Comparison of ENCODE assay signal across 9 mouse cellular contexts in the genomic region with DNA sequence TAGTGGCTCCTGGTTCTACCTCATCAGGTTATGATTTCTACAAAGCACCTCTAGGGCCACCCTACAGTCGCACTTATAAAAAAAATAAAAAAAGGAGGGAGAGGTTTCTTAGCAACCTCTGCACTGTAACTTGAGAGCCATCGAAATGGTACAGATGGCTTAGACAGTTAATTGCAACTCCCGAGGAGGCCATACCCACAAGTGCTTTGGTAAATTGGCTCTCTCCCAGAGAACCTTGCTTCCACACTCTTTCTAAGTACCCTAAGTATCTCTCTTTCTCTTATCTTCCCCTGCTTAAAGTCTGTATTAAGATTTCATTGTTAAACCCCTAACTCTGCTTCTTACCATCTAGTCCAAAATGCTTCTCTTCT. TPM values are rescaled to one million over a fixed set of nuclear protein-coding genes. Genes with fewer than 3 reads are reported as not detected.
DNase-seq lines count a peak whose midpoint lies in the region; ATAC-seq and TF ChIP-seq lines count a peak whose summit lies in the region.
"Had no signal": no experiment of that assay in that cellular context is flagged by ENCODE, and none has a peak within 500 bp of the region (broad histone marks: within the 10 kb centered on the region; RNA-seq: fewer than 3 reads in every experiment).

No protein-coding gene starts in this region.

- intact Hi-C loops in heart, postnatal 10 days (cut with DNase I): no loop called here

- H3K9me3 ChIP-seq in liver, embryonic 12.5 days (replicated peaks): no peaks in the 10 kb centered on the region
- no peaks in the 10 kb centered on the region for H3K9me3 ChIP-seq in embryonic facial prominence, embryonic 10.5 days
- H3K9me3 ChIP-seq in forebrain, embryonic 10.5 days: no peaks in the 10 kb centered on the region
- H3K9me3 ChIP-seq in limb, embryonic 10.5 days (replicated peaks): no peaks in the 10 kb centered on the region

- H3K27me3 ChIP-seq in liver, adult 2 months (ENCODE audit: control insufficient read depth, insufficient read depth, low read length): no peaks in the 10 kb centered on the region
- H3K27me3 ChIP-seq in liver, embryonic 12.5 days (replicated peaks): peaks cover 30% of the 10 kb centered on the region
- H3K27me3 ChIP-seq in embryonic facial prominence, embryonic 10.5 days (replicated peaks; ENCODE audit: low read depth, poor library complexity, severe bottlenecking): peaks cover 28% of the 10 kb centered on the region
- peaks cover 23% of the 10 kb centered on the region for H3K27me3 ChIP-seq in forebrain, embryonic 10.5 days (ENCODE audit: poor library complexity, severe bottlenecking)
- peaks cover 4% of the 10 kb centered on the region; the same call in 1 of the 2 replicates for H3K27me3 ChIP-seq in limb, embryonic 10.5 days (ENCODE audit: low read depth, poor library complexity, severe bottlenecking)

- no peak overlapping the region for H3K4me3 ChIP-seq in liver, adult 2 months (ENCODE audit: insufficient read depth, low read depth, low read length)
- no peak overlapping the region for H3K4me3 ChIP-seq in liver, embryonic 12.5 days
- no peak overlapping the region for H3K4me3 ChIP-seq in embryonic facial prominence, embryonic 10.5 days
- H3K4me3 ChIP-seq in forebrain, embryonic 10.5 days: no peak overlapping the region
- no peak overlapping the region for H3K4me3 ChIP-seq in limb, embryonic 10.5 days

- no peaks in the 10 kb centered on the region for H3K79me2 ChIP-seq in liver, adult 2 months (ENCODE audit: control insufficient read depth, insufficient read depth, low read length)

- H3K4me2 ChIP-seq in liver, embryonic 12.5 days: no peak overlapping the region

- 79% methylated on average over 3 of the region's 3 CpGs for WGBS in liver, adult 2 months
- WGBS in liver, embryonic 12.5 days (ENCODE audit: insufficient replicate concordance): 47% methylated on average over 3 of the region's 3 CpGs
- 30% methylated on average over 3 of the region's 3 CpGs for WGBS in embryonic facial prominence, embryonic 10.5 days
- WGBS in forebrain, embryonic 10.5 days: 51% methylated on average over 3 of the region's 3 CpGs
- 24% methylated on average over 3 of the region's 3 CpGs for WGBS in limb, embryonic 10.5 days

- no peak for TF ChIP-seq POLR2A in liver, adult 2 months (IDR thresholded peaks at IDR 0.05; ENCODE audit: extremely low read depth, insufficient read depth, low read length)

- peaks cover 5% of the 10 kb centered on the region for H3K4me1 ChIP-seq in liver, adult 2 months (ENCODE audit: control insufficient read depth, insufficient read depth, low read length)
- H3K4me1 ChIP-seq in liver, embryonic 12.5 days: no peaks in the 10 kb centered on the region
- peaks cover 56% of the 10 kb centered on the region for H3K4me1 ChIP-seq in embryonic facial prominence, embryonic 10.5 days
- peaks cover 63% of the 10 kb centered on the region for H3K4me1 ChIP-seq in forebrain, embryonic 10.5 days
- H3K4me1 ChIP-seq in limb, embryonic 10.5 days: peaks cover 33% of the 10 kb centered on the region

- H3K27ac ChIP-seq in liver, adult 2 months (replicated peaks; ENCODE audit: insufficient read depth, low read depth, low read length): peak overlapping the region; percentile 35; the same call in 1 of the 2 replicates
- H3K27ac ChIP-seq in liver, embryonic 12.5 days: no peak overlapping the region
- H3K27ac ChIP-seq in embryonic facial prominence, embryonic 10.5 days (replicated peaks): peak overlapping the region; percentile 63
- H3K27ac ChIP-seq in forebrain, embryonic 10.5 days: peak overlapping the region; percentile 88
- peak overlapping the region; percentile 56 for H3K27ac ChIP-seq in limb, embryonic 10.5 days

- H3K36me3 ChIP-seq in liver, adult 2 months (ENCODE audit: control insufficient read depth, insufficient read depth, low read length): no peaks in the 10 kb centered on the region
- no peaks in the 10 kb centered on the region for H3K36me3 ChIP-seq in liver, embryonic 12.5 days
- no peaks in the 10 kb centered on the region for H3K36me3 ChIP-seq in embryonic facial prominence, embryonic 10.5 days (replicated peaks)
- no peaks in the 10 kb centered on the region for H3K36me3 ChIP-seq in forebrain, embryonic 10.5 days (replicated peaks)
- no peaks in the 10 kb centered on the region for H3K36me3 ChIP-seq in limb, embryonic 10.5 days

- DNase-seq in liver, adult 2 months (ENCODE audit: extremely low read depth, low read depth, low spot score): no peak
- no peak for DNase-seq in embryonic facial prominence, embryonic 10.5 days (ENCODE audit: low spot score)
- DNase-seq in forebrain, embryonic 10.5 days (ENCODE audit: extremely low spot score, low spot score): no peak
- DNase-seq in limb, embryonic 10.5 days (ENCODE audit: low spot score): no peak
- no peak for DNase-seq in heart, postnatal 10 days
- DNase-seq in Muller cell, postnatal 12 days (ENCODE audit: inconsistent ontology term): no peak
- DNase-seq in left cerebral cortex, adult 9 months (ENCODE audit: low spot score in 2 of 2): no peak

- no peak overlapping the region for H3K9ac ChIP-seq in liver, adult 2 months (ENCODE audit: low read depth, low read length)
- H3K9ac ChIP-seq in liver, embryonic 12.5 days: no peak overlapping the region
- H3K9ac ChIP-seq: liver, postnatal 0 days had no signal

- ATAC-seq in liver, embryonic 12.5 days: no peak

- no peak for TF ChIP-seq CTCF in liver, adult 2 months (IDR thresholded peaks at IDR 0.05; ENCODE audit: low read depth, low read length)

RNA-seq across cellular contexts. Expression of gene Celsr1, which starts 41.5 kb away (rescaled TPM):
- 2.4 and 3.7 TPM in 2 replicates for total RNA-seq in liver, adult 2 months (2014; rRNA removed)
- 11.5 and 12.4 TPM in 2 replicates for polyA plus RNA-seq in liver, adult 2 months (2012; rRNA removed)
- 0.11 and 0.25 TPM in 2 replicates for polyA plus RNA-seq in liver, embryonic 12.5 days (2016; fragmentation: Nextera tagmentation; extraction: Ambion mirVana)
- 1.2 and 1.5 TPM in 2 replicates for polyA plus RNA-seq in embryonic facial prominence, embryonic 10.5 days (2016; fragmentation: Nextera tagmentation; extraction: Ambion mirVana)
- 2.4 and 2.6 TPM in 2 replicates for polyA plus RNA-seq in forebrain, embryonic 10.5 days (2016; fragmentation: Nextera tagmentation; extraction: Ambion mirVana)
- 0.67 and 0.86 TPM in 2 replicates for polyA plus RNA-seq in limb, embryonic 10.5 days (2016; fragmentation: Nextera tagmentation; extraction: Ambion mirVana)
- total RNA-seq in heart, postnatal 10 days (2021): 10 to 100 TPM; 15.1 to 17.1 TPM
